ENCODE assay signal across 8 mouse cellular contexts in genomic region chrX:38181608-38182258, GRCm38 (mm10). TPM values are rescaled to one million over a fixed set of nuclear protein-coding genes. Genes with fewer than 3 reads are reported as not detected.
DNase-seq lines count a peak whose midpoint lies in the region; ATAC-seq lines count a peak whose summit lies in the region.

No protein-coding gene starts in this region.

- H3K36me3 ChIP-seq in heart, embryonic 10.5 days, result no peaks in the 10 kb centered on the region
- no peaks in the 10 kb centered on the region for H3K36me3 ChIP-seq in kidney, embryonic 14.5 days (ENCODE audit: control insufficient read depth, insufficient read depth, low read length)

- H3K4me1 ChIP-seq in heart, embryonic 10.5 days, result no peaks in the 10 kb centered on the region
- no peaks in the 10 kb centered on the region for H3K4me1 ChIP-seq in kidney, embryonic 14.5 days (ENCODE audit: control insufficient read depth, insufficient read depth, low read length)

- no peaks in the 10 kb centered on the region for H3K27me3 ChIP-seq in heart, embryonic 10.5 days (ENCODE audit: insufficient read depth, poor library complexity, severe bottlenecking)
- H3K27me3 ChIP-seq in kidney, embryonic 14.5 days (ENCODE audit: control insufficient read depth, insufficient read depth, low read length), result no peaks in the 10 kb centered on the region

- WGBS in heart, embryonic 10.5 days, result 19% methylated on average over 11 of the region's 15 CpGs
- WGBS in kidney, embryonic 14.5 days, result 25% methylated on average over 13 of the region's 15 CpGs

- no peak overlapping the region; the same call in 1 of the 2 replicates for H3K4me3 ChIP-seq in heart, embryonic 10.5 days
- peak overlapping the region; percentile 38; the same call in 1 of the 2 replicates for H3K4me3 ChIP-seq in kidney, embryonic 14.5 days (ENCODE audit: low read length)

- H3K4me2 ChIP-seq in kidney, embryonic 14.5 days (replicated peaks; ENCODE audit: low read depth, low read length), result peak overlapping the region; percentile 58

- peak; percentile 88 for DNase-seq in CD4-positive, CD25-positive, alpha-beta regulatory T cell, adult 2 months (ENCODE audit: low read depth, low spot score)
- DNase-seq in NIH3T3 (ENCODE audit: low read depth), result peak; percentile 76
- peak; percentile 81 for DNase-seq in heart, embryonic 10.5 days (ENCODE audit: low spot score)
- DNase-seq in lung, postnatal 14 days, result peak; percentile 73
- DNase-seq in retina, postnatal 7 days (ENCODE audit: low read depth, low spot score), result peak; percentile 61

- H3K27ac ChIP-seq in heart, embryonic 10.5 days, result no peak overlapping the region
- H3K27ac ChIP-seq in kidney, embryonic 14.5 days (ENCODE audit: low read depth, low read length), result no peak overlapping the region

- peaks cover 4% of the 10 kb centered on the region for H3K9me3 ChIP-seq in heart, embryonic 10.5 days
- H3K9me3 ChIP-seq in kidney, embryonic 14.5 days (ENCODE audit: control insufficient read depth, low read length), result peaks cover 3% of the 10 kb centered on the region; the same call in 1 of the 2 replicates

- H3K9ac ChIP-seq in kidney, embryonic 14.5 days (ENCODE audit: low read depth, low read length), result no peak overlapping the region

- peak; percentile 88 for ATAC-seq in common myeloid progenitor, adult 5-6 weeks (replicated peaks; ENCODE audit: low read depth, poor library complexity, severe bottlenecking)
- peak; percentile 68 for ATAC-seq in kidney, embryonic 14.5 days (ENCODE audit: low FRiP score, low TSS enrichment)
- no peak for ATAC-seq in erythroblast, adult 5-6 weeks (replicated peaks; ENCODE audit: low FRiP score, poor library complexity, severe bottlenecking)

RNA-seq across cellular contexts. Expression of gene Zbtb33, which starts 7.9 kb away (rescaled TPM):
- 30.6 and 31.5 TPM in 2 replicates for total RNA-seq in common myeloid progenitor, adult 5-6 weeks (2017)
- 1.9 and 5.0 TPM in 2 replicates for polyA plus RNA-seq in heart, embryonic 10.5 days (2016; fragmentation: Nextera tagmentation; extraction: Ambion mirVana)
- polyA plus RNA-seq in kidney, embryonic 14.5 days (2014; fragmentation: Nextera tagmentation; extraction: Ambion mirVana), result 6.9 and 8.0 TPM in 2 replicates
- 7.7 and 7.9 TPM in 2 replicates for total RNA-seq in erythroblast, adult 5-6 weeks (2015; ENCODE audit: low replicate concordance)
- 3.7 and 5.2 TPM in 2 replicates for total RNA-seq in erythroblast, adult 5-6 weeks (2017; ENCODE audit: low replicate concordance)
